In the genomic region with DNA sequence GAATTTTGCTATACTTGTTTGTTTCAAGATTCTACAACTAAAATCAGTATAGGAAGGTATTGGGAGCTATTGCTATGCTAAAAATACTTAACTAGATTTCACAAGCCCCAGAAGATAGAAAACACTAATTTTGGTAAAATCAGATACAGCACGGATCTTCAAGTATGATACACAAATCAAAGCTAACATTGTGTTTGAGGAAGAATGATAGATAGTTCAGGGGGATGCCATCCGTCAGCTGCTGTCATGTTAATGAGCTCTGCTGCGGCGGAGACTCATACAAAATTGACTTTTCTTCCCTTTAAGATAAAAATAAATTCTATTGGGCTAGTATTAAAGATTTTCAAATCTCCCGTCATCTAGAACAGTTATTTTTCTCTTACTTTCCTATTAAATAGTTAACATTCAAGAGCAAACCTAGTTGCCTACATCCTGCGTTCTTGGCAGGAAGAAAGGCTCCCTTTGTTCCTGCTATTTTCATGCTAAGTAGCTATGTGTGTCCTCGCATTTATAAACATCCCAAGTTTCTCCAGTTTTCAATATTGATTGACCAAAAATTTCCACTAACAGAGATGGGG, we compare ENCODE assay signal across 13 mouse cellular contexts.
A peak's percentile ranks its signal among the peaks of the same experiment; 100 is the strongest.
DNase-seq lines count a peak whose midpoint lies in the region; ATAC-seq lines count a peak whose summit lies in the region.
"Had no signal": no experiment of that assay in that cellular context is flagged by ENCODE, and none has a peak within 500 bp of the region (broad histone marks: within the 10 kb centered on the region; RNA-seq: fewer than 3 reads in every experiment).

No protein-coding gene starts in this region.

- peak; percentile 53; the same call in 1 of the 2 replicates for ATAC-seq in forebrain, embryonic 13.5 days
- peak; percentile 67; the same call in 1 of the 2 replicates for ATAC-seq in hindbrain, embryonic 16.5 days
- peak; percentile 50; the same call in 1 of the 2 replicates for ATAC-seq in neural tube, embryonic 12.5 days (ENCODE audit: low FRiP score, low read depth)

- H3K9me3 ChIP-seq in forebrain, embryonic 13.5 days (replicated peaks): no peaks in the 10 kb centered on the region
- no peaks in the 10 kb centered on the region for H3K9me3 ChIP-seq in hindbrain, embryonic 16.5 days (ENCODE audit: control insufficient read depth, low read length)
- H3K9me3 ChIP-seq in neural tube, embryonic 12.5 days: no peaks in the 10 kb centered on the region
- H3K9me3 ChIP-seq: heart, embryonic 13.5 days; kidney, embryonic 15.5 days; lung, embryonic 15.5 days had no signal

- H3K9ac ChIP-seq in forebrain, embryonic 13.5 days: 0 out of 2 replicates have a peak overlapping the region, but pooled peaks have one; percentile 34
- no peak overlapping the region for H3K9ac ChIP-seq in hindbrain, embryonic 16.5 days (ENCODE audit: low read depth, low read length)
- no peak overlapping the region for H3K9ac ChIP-seq in neural tube, embryonic 12.5 days
- H3K9ac ChIP-seq: heart, embryonic 13.5 days; kidney, embryonic 15.5 days; lung, embryonic 15.5 days had no signal

- 25% methylated on average over 7 of the region's 7 CpGs for WGBS in forebrain, embryonic 13.5 days
- WGBS in hindbrain, embryonic 16.5 days: 22% methylated on average over 7 of the region's 7 CpGs
- 23% methylated on average over 7 of the region's 7 CpGs for WGBS in neural tube, embryonic 12.5 days

- peak; percentile 47 for DNase-seq in embryo, embryonic 10.5 days (ENCODE audit: low spot score)
- no peak for DNase-seq in embryo, embryonic 9.5 days (ENCODE audit: extremely low spot score)
- no peak for DNase-seq in frontal cortex, postnatal 14 days (ENCODE audit: low spot score in 2 of 2)
- no peak for DNase-seq in yolk sac, embryonic 10.5 days (ENCODE audit: low spot score)
- DNase-seq in heart, postnatal 4 days: no peak
- DNase-seq: adrenal gland, postnatal 14 days; gastrocnemius, postnatal 10 days had no signal

- H3K4me1 ChIP-seq in forebrain, embryonic 13.5 days: peaks cover 30% of the 10 kb centered on the region
- H3K4me1 ChIP-seq in hindbrain, embryonic 16.5 days (ENCODE audit: control insufficient read depth, insufficient read depth, low read depth, low read length): peaks cover 4% of the 10 kb centered on the region
- H3K4me1 ChIP-seq in neural tube, embryonic 12.5 days: peaks cover 12% of the 10 kb centered on the region
- H3K4me1 ChIP-seq: heart, embryonic 13.5 days; kidney, embryonic 15.5 days; lung, embryonic 15.5 days had no signal

- peak overlapping the region; percentile 94 for H3K27ac ChIP-seq in forebrain, embryonic 13.5 days
- peak overlapping the region; percentile 52 for H3K27ac ChIP-seq in hindbrain, embryonic 16.5 days (ENCODE audit: low read depth, low read length)
- H3K27ac ChIP-seq in neural tube, embryonic 12.5 days: peak overlapping the region; percentile 42; the same call in 1 of the 2 replicates
- H3K27ac ChIP-seq: heart, embryonic 13.5 days; kidney, embryonic 15.5 days; lung, embryonic 15.5 days had no signal

- no peak overlapping the region for H3K4me3 ChIP-seq in forebrain, embryonic 13.5 days
- no peak overlapping the region for H3K4me3 ChIP-seq in hindbrain, embryonic 16.5 days (ENCODE audit: low read length)
- no peak overlapping the region for H3K4me3 ChIP-seq in neural tube, embryonic 12.5 days
- H3K4me3 ChIP-seq: heart, embryonic 13.5 days; kidney, embryonic 15.5 days; lung, embryonic 15.5 days had no signal

- peak overlapping the region; percentile 32; the same call in 1 of the 2 replicates for H3K4me2 ChIP-seq in forebrain, embryonic 13.5 days
- no peak overlapping the region for H3K4me2 ChIP-seq in hindbrain, embryonic 16.5 days (ENCODE audit: low read length)
- 0 out of 2 replicates have a peak overlapping the region, but pooled peaks have one; percentile 16 for H3K4me2 ChIP-seq in neural tube, embryonic 12.5 days (replicated peaks)
- H3K4me2 ChIP-seq: heart, embryonic 13.5 days; kidney, embryonic 15.5 days; lung, embryonic 15.5 days had no signal

- H3K36me3 ChIP-seq in forebrain, embryonic 13.5 days (ENCODE audit: poor library complexity, severe bottlenecking): peaks cover 68% of the 10 kb centered on the region
- H3K36me3 ChIP-seq in hindbrain, embryonic 16.5 days (ENCODE audit: control insufficient read depth, insufficient read depth, low read length): peaks cover 33% of the 10 kb centered on the region
- peaks cover 67% of the 10 kb centered on the region for H3K36me3 ChIP-seq in neural tube, embryonic 12.5 days

- H3K27me3 ChIP-seq in forebrain, embryonic 13.5 days: no peaks in the 10 kb centered on the region
- no peaks in the 10 kb centered on the region for H3K27me3 ChIP-seq in hindbrain, embryonic 16.5 days (replicated peaks; ENCODE audit: control insufficient read depth, insufficient read depth, low read length)
- H3K27me3 ChIP-seq in neural tube, embryonic 12.5 days (replicated peaks): no peaks in the 10 kb centered on the region
- H3K27me3 ChIP-seq: heart, embryonic 13.5 days; kidney, embryonic 15.5 days; lung, embryonic 15.5 days had no signal

Comparison
In these comparisons a context has a peak if more than half of its experiments do, and no peak if none do; other contexts are left out.
1. H3K27ac ChIP-seq: peak in every context shown above with its lines; median percentile 94 in forebrain, embryonic 13.5 days; 52 in hindbrain, embryonic 16.5 days; 42 in neural tube, embryonic 12.5 days.